Mouse (Mus musculus) embryonic facial prominence, embryonic 11.5 days (tissue): ENCODE data around the gene Kcnj12. TPM values are rescaled to one million over a fixed set of nuclear protein-coding genes. Genes with fewer than 3 reads are reported as not detected.

ENCODE experiments used
- ATAC-seq: fragments of 200-750 bp; cut with Nextera tagmentation; replicated peaks from 2 replicates; pipeline ENCODE4 v1.8.0; 2017; ENCODE audit warnings: low read depth; ENCODE audit not compliant: insufficient number of reproducible peaks, low FRiP score, low TSS enrichment
- DNase-seq: peaks from one replicate; pipeline ENCODE4 v3.0.0-alpha.2; 2015; ENCODE audit warnings: low spot score
- H3K27ac ChIP-seq: fragments of 300-500 bp; sonication (generic); replicated peaks from 2 replicates; pipeline ENCODE4 v1.5.1; 2014; ENCODE audit warnings: mild to moderate bottlenecking, low read depth, low read length, control low read depth
- H3K27me3 ChIP-seq: fragments of 300-500 bp; sonication (generic); 2 replicates; pipeline ENCODE4 v1.6.1; 2014; ENCODE audit warnings: mild to moderate bottlenecking, low read length, moderate library complexity, mixed read lengths; ENCODE audit not compliant: control insufficient read depth, insufficient read depth
- H3K36me3 ChIP-seq: fragments of 300-500 bp; sonication (generic); replicated peaks from 2 replicates; pipeline ENCODE4 v1.6.1; 2014; ENCODE audit warnings: low read depth, mild to moderate bottlenecking, low read length, moderate library complexity, mixed read lengths; ENCODE audit not compliant: control insufficient read depth, insufficient read depth
- H3K4me1 ChIP-seq: fragments of 300-500 bp; sonication (generic); 2 replicates; pipeline ENCODE4 v1.6.1; 2014; ENCODE audit warnings: low read length, mixed read lengths; ENCODE audit not compliant: control insufficient read depth, insufficient read depth
- H3K4me2 ChIP-seq: fragments of 300-500 bp; sonication (generic); 2 replicates; pipeline ENCODE4 v1.6.1; 2014; ENCODE audit warnings: low read depth, mild to moderate bottlenecking, control low read depth, low read length, moderate library complexity
- H3K4me3 ChIP-seq: fragments of 300-500 bp; sonication (generic); 2 replicates; pipeline ENCODE4 v1.5.1; 2014; ENCODE audit warnings: low read depth, low read length, control low read depth
- H3K9ac ChIP-seq: fragments of 300-500 bp; sonication (generic); replicated peaks from 2 replicates; pipeline ENCODE4 v1.6.1; 2014; ENCODE audit warnings: mild to moderate bottlenecking, control low read depth, low read length
- H3K9me3 ChIP-seq: fragments of 300-500 bp; sonication (generic); replicated peaks from 2 replicates; pipeline ENCODE4 v1.6.1; 2016; ENCODE audit warnings: mild to moderate bottlenecking, low read length, inconsistent platforms, mixed read lengths; ENCODE audit not compliant: control insufficient read depth
- WGBS: fragments of 180-500 bp; shearing (Covaris S2); extraction: QIAGEN DNeasy Blood & Tissue Kit; methylation state at CpG from one replicate; pipeline ENCODE4 v1.1.7; 2014; 5-methylcytosine and 5-hydroxymethylcytosine counted together
- polyA plus RNA-seq: library from polyadenylated mRNA; unstranded; fragments of >200 nt; fragmentation: Nextera tagmentation; extraction: Ambion mirVana; gene quantifications from 2 replicates; pipeline ENCODE4 v1.2.1, GENCODE M21; 2014

The Kcnj12 gene
- polyA plus RNA-seq, result 2.4 and 2.7 TPM in 2 replicates

GRCm38 (mm10) chr11:61022550-61023391 is at the start of gene Kcnj12:
Gene Kcnj12, plus strand, starts transcription at chr11:61022564.
- no peaks in the 10 kb centered on the region for H3K36me3 ChIP-seq
- H3K9ac ChIP-seq, result peak within 1 kb of the TSS; percentile 47
- no peaks in the 10 kb centered on the region; the same call in 1 of the 2 replicates for H3K4me1 ChIP-seq
- H3K9me3 ChIP-seq, result no peaks in the 10 kb centered on the region
- H3K27ac ChIP-seq, result no peak within 1 kb of the TSS
- under 1% methylated on average over 80 of the region's 81 CpGs for WGBS
- no peak for ATAC-seq
- peak within 1 kb of the TSS; percentile 99 for H3K4me2 ChIP-seq
- peak; percentile 41 for DNase-seq
- H3K4me3 ChIP-seq, result peak within 1 kb of the TSS; percentile 59
- peaks cover 43% of the 10 kb centered on the region for H3K27me3 ChIP-seq

- no peak for ATAC-seq
- Histone ChIP-seq H3K4me1 (no peaks in the 10 kb centered on the region), H3K36me3 (no peaks in the 10 kb centered on the region), H3K9ac (no peak overlapping the region), H3K4me2 (no peak overlapping the region), H3K4me3 (no peak overlapping the region), H3K9me3 (no peaks in the 10 kb centered on the region), H3K27me3 (no peaks in the 10 kb centered on the region), H3K27ac (no peak overlapping the region)
- no peak for DNase-seq
- 70% methylated on average over 11 of the region's 11 CpGs for WGBS
Measured at GRCm38 (mm10) chr11:60975097-60975496, 47.3 kb upstream of the Kcnj12 start.

- Histone ChIP-seq H3K27ac (no peak overlapping the region), H3K9me3 (no peaks in the 10 kb centered on the region), H3K36me3 (no peaks in the 10 kb centered on the region), H3K27me3 (no peaks in the 10 kb centered on the region), H3K9ac (no peak overlapping the region), H3K4me3 (no peak overlapping the region), H3K4me2 (no peak overlapping the region), H3K4me1 (no peaks in the 10 kb centered on the region)
- no peak for ATAC-seq
- no peak for DNase-seq
- WGBS, result 78% methylated on average over 2 of the region's 2 CpGs
Measured at GRCm38 (mm10) chr11:60976234-60976633, 46.1 kb upstream of the Kcnj12 start.

GRCm38 (mm10) chr11:60976742-60977141 is 45.6 kb upstream of the Kcnj12 start:
- Histone ChIP-seq H3K9me3 (no peaks in the 10 kb centered on the region), H3K27ac (no peak overlapping the region), H3K4me3 (no peak overlapping the region), H3K4me2 (no peak overlapping the region), H3K9ac (no peak overlapping the region), H3K36me3 (no peaks in the 10 kb centered on the region), H3K27me3 (no peaks in the 10 kb centered on the region), H3K4me1 (no peaks in the 10 kb centered on the region)
- WGBS, result 8% methylated on average over 7 of the region's 8 CpGs
- DNase-seq (peak; percentile 34), ATAC-seq (no peak)

DNA sequence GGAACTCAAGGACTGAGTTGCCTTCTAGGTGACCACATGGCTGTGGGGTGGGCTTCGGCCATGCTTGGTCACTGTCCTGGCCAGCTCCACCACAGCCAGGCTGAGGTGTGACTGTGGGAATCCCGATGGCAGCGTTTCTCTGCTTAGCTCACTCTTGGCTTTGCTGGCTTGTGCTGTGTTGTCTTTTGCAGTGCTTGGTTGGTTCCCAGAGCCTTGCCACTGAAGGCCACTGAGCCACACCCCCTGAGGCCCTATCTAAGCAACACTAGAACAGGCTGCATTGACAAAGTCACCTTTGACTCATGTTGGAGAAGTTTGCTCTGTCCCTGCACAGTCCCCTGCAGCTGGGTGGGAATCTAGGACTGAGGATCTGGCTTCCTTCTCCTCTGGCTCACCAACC is 45.2 kb upstream of the Kcnj12 start:
- H3K4me1 ChIP-seq, result no peaks in the 10 kb centered on the region
- no peak overlapping the region for H3K9ac ChIP-seq
- WGBS, result 49% methylated on average over 3 of the region's 3 CpGs
- no peaks in the 10 kb centered on the region for H3K36me3 ChIP-seq
- no peak overlapping the region for H3K4me2 ChIP-seq
- no peaks in the 10 kb centered on the region for H3K9me3 ChIP-seq
- H3K27ac ChIP-seq, result no peak overlapping the region
- no peak for DNase-seq
- no peaks in the 10 kb centered on the region for H3K27me3 ChIP-seq
- no peak overlapping the region for H3K4me3 ChIP-seq
- no peak for ATAC-seq

GRCm38 (mm10) chr11:60978658-60979057 is 43.7 kb upstream of the Kcnj12 start:
- H3K9me3 ChIP-seq, result no peaks in the 10 kb centered on the region
- DNase-seq (no peak), ATAC-seq (no peak)
- 80% methylated on average over 2 of the region's 2 CpGs for WGBS
- no peaks in the 10 kb centered on the region for H3K27me3 ChIP-seq
- no peaks in the 10 kb centered on the region for H3K4me1 ChIP-seq
- H3K36me3 ChIP-seq, result no peaks in the 10 kb centered on the region
- no peak overlapping the region for H3K4me3 ChIP-seq
- no peak overlapping the region for H3K4me2 ChIP-seq
- no peak overlapping the region for H3K9ac ChIP-seq
- no peak overlapping the region for H3K27ac ChIP-seq

GRCm38 (mm10) chr11:60979788-60980187 is 42.6 kb upstream of the Kcnj12 start:
- no peaks in the 10 kb centered on the region for H3K4me1 ChIP-seq
- no peaks in the 10 kb centered on the region for H3K27me3 ChIP-seq
- H3K4me3 ChIP-seq, result no peak overlapping the region
- no peak for ATAC-seq
- H3K27ac ChIP-seq, result no peak overlapping the region
- DNase-seq, result no peak
- H3K36me3 ChIP-seq, result no peaks in the 10 kb centered on the region
- H3K9me3 ChIP-seq, result no peaks in the 10 kb centered on the region
- 90% methylated on average over 5 of the region's 5 CpGs for WGBS
- no peak overlapping the region for H3K9ac ChIP-seq
- no peak overlapping the region for H3K4me2 ChIP-seq

GRCm38 (mm10) chr11:60981693-60982486 is 40.5 kb upstream of the Kcnj12 start:
- DNase-seq (no peak), ATAC-seq (no peak)
- H3K9me3 ChIP-seq, result no peaks in the 10 kb centered on the region
- no peaks in the 10 kb centered on the region for H3K27me3 ChIP-seq
- no peaks in the 10 kb centered on the region for H3K36me3 ChIP-seq
- H3K4me1 ChIP-seq, result no peaks in the 10 kb centered on the region
- no peak overlapping the region for H3K4me2 ChIP-seq
- no peak overlapping the region for H3K4me3 ChIP-seq
- 64% methylated on average over 14 of the region's 14 CpGs for WGBS
- H3K9ac ChIP-seq, result no peak overlapping the region
- no peak overlapping the region for H3K27ac ChIP-seq
